Mouse (Mus musculus): Measurements from ENCODE around the gene Cnih3.
A peak's percentile ranks its signal among the peaks of the same experiment; 100 is the strongest.

Cnih3 gene

DNA sequence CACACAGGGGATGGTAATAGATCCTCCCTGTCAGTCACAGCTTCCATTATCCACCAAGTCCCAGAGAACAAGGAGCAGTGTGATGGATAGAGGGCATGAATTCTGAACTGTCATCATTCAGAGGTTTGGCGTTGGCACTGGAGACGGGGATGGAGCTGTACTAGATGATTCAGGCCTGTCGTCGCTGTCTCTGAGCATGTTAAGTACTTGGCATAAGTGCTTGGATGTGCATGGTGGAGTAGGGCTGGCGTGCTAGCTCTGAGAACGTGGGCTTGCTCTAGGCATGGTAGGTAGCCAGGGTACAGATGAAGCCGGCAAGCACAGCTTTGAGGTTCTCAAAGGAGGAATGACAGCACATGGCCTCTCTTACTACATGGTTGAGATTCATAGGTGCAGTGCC lies 95.6 kb downstream of the Cnih3 start:
- no peak for DNase-seq (ENCODE audit: low read depth)

DNA sequence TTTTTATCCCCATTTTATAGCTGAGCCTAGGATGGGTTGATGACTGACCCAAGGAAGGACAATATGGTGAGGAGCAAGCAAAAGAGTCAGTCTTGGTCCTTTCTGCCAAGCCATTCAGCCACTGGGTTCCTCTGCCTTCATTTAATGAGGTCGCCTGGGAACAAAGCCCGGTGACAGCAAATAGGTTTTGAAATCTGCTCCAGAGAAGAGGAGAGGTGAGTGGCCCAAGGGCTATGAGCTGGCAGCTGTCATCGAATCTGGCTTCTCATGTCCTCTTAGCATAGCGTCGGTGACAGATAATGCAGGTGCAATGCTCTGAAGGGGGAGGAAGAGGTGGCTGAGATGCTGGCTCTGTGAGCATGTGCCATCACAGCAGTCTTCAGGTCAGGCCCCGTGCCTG lies 100.7 kb downstream of the Cnih3 start:
- no peak for DNase-seq (ENCODE audit: low read depth)

DNA sequence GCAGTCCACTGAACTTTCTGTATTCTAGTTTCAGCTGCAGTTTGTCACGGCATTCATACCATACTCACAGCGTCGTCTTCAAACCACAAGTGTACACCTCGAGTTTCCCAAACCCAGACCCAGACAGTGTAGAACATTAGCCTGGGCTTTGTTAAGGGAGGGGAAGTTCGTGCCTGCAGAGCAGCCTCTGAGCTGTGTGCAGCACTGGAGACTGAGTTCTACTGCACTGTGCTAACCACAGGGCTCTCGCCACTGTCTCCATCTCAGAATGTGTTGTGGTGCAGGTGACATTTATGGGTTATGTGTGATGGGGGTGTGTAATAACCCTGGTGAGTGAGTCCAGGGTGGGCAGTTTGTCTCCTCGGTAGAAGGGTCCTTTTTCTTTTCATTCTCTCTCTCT lies 104.5 kb downstream of the Cnih3 start:
- DNase-seq (ENCODE audit: low read depth): no peak

DNA sequence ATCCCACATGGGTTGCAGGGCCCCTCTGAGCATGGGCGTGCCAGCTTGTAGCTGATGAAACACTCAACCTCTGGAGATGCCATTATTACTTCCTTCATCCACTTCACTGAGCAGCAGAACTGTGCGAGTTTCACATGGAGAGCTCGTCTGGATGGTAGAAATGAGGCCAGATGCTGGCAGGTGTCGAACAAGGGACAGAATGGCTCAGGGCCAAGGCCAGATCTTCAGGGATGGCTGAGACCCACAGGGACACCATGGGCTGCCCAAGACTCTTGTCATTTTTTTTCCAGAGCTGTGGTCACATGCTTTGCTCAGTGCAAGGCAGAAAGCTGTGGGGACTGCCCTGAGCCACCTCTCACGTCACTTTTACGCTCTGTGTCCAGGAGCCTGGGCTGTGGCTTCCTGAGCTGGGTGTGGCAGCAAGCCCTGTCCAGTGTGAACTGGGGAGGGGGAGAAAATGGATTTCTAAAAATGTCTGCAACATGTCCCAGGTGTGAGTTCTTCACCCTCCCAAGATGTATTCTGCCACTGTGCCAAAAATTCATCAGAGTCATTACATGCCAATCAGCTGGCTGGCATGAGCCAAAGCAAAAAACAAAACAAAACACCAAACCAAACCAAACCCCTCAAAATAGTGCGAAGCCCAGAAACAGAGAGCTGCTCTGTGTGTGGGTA lies 107.1 kb downstream of the Cnih3 start:
- DNase-seq (ENCODE audit: low read depth): no peak

DNA sequence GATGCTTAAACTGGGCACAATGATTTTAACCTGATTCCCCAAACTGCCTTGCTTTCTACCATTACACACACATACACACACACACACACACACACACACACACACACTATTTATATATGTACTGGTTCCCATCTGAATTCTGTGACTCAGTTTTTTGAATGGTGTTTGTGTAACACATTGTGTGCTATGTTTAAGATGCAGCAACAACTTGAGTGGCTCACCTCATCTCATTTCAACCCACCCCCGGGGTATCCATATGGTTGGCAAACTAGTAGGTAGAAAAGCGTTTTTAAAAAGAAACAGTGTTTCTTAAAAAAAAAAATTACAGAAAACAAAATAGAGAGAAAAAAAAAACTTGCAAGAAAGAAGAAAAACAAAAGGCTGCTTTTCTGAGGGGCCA lies 107.9 kb downstream of the Cnih3 start:
- DNase-seq (ENCODE audit: low read depth): no peak

DNA sequence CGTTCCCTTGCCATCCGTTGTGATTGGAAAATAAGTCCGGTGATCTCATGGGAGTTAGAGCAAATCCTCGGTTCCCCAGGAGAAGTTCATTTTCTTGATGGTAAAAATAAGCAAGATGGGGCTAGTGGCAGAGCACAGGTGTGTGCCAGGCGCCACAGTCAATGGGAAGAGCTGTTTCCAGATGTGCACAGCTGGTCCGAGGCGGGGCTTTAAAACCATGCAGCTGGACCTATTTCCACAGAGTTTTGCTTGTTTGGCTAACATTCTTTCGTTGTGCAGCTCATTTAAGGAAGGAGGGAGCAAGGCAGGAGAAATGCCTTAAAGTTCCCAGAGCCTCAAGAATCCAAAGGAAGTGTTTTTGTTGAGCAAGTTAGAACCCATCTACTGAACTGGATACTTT lies 109.1 kb downstream of the Cnih3 start:
- DNase-seq (ENCODE audit: low read depth): no peak

DNA sequence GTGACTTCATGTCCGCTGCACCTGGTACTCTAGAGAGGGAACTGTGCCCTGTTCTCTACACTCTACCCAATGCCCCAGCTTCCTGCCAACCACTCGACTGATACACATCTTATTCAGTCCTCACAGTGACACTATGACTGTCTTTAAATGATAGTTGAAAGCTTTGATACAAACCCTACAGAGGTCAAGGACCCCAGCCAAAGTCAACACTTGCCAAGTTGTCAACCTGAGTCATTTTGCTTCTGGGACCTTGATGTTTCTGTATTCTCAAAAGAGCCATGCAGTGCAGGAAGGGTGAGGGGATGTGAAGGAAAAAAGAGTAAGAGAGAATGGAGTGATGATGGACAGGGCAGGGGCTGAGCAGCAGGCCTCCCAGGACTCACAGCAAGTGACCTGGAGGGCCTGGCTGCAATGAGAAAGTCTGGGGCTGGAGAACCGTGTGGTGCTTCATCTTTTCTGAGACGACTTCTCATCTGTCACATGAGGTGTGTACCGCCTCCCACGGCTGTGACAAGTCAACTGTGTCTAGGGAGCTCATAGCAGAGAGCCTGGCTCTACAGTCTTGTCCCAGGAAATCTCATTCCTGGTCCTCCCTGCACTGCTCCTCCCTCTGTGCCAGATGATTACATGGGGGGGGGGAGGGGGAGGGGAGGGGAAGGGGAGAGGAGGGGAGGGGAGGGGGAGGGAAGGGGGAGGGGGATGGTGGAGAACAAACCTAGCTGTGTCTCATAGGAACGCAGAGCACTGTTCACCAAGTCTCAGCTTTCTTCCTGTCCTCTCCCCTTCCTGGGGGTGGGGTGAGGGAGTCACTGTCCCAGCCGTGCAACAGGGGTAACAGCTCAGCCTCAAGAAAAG lies 109.8 kb downstream of the Cnih3 start:
- DNase-seq (ENCODE audit: low read depth): no peak

DNA sequence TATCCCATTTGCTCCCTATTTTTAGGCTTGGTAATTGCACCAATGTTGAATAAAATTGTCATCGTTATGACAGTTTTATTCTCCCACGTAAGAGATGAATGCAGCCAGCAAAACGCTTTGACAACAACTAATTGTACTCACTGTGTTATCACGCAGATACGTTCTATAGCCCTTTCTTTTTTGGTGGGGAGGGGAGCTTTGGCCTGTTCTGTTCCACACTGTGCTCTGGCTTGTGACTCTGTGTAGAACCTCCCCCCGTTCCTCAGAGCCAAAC lies 110.4 kb downstream of the Cnih3 start:
- no peak for DNase-seq (ENCODE audit: low read depth)

DNA sequence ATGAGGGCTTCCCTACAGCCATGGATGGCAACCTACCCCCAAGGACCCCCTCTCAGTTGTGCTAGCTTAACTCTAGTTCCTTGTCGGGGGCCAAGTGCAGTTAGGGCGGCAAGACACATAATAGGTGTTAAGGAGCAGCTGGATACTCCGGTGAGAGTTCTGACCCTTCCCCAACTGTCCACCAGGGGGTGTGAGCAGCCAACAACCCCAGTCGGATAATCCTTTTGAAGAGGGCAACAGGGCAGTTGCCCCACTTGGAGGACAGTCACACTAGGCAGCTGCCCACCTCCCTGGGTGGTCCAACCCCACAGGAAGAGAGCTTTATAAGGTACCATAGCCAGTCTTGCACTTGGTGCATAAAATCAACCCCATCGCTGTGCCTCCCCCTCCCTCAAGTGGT lies 112.6 kb downstream of the Cnih3 start:
- DNase-seq (ENCODE audit: low read depth): peak; percentile 36

DNA sequence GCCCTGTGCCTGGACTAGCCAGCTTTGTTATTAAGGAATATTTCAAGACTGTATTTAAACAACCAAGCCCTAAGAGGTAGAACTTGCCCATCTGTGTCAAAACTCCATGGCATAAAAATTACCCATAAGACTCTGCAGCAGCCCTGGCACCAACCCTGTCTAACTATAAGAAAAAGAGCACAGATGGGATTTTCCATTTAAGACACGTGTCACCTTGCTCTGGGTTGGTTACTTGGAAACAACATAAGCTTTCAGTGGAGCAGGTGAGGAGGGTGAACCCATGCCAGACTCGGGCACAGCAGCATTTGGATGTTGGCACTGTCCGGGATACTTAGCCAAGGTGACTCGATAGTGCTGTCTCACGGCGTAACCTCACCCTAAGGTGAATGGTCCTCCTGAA lies 113.6 kb downstream of the Cnih3 start:
- DNase-seq (ENCODE audit: low read depth): no peak

DNA sequence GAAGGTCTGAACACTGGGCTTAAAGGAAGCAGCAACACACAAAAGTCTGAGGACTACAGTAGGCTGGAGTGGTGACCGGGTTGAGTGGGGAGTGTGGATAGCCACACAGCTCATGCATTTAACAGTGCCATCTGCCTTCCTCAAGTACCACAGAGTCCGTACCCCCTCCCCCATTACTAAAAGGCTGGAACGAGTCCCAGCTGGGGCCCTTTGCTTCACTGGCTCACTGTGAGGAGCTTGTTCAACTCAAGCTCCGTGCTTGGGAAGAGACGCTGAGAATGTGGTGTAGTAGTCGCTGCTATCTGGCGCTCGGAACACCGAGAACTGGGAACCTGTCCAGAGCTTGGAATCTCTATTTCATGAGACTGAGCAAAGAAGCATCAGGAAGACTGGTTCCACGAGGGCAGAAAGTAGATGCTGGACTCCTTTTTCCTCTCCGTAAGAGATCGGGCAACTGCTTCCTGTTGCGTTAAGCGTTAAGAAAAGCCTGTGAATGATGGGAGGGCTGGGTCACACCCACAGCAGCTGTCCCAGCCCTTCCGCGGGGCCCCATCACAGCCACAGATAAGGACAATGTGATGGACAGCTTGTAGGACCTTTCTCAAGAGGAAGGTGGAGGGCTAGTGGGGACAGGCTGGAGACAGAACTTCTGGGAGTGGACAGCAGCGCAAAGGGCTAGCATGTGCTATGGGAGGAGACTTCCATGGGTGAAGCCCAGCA lies 114.3 kb downstream of the Cnih3 start:
- no peak for DNase-seq (ENCODE audit: low read depth)

DNA sequence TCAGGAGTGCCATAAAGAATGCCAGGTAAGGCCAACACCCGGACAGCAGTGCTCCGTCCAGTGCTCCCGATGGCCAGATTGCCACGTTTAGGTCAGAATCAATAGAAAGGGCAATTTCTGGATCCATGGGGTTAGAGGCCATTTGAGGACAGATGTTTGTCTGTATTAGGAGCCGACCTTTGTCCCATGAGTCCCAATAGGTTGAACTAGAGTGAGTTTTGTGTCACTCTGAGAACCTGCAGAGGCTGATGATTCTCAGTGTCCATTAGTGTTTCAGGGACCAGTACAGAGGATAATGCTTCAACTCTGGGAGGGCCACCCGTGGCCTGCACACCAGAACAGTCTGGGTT lies 114.9 kb downstream of the Cnih3 start:
- DNase-seq (ENCODE audit: low read depth): no peak

DNA sequence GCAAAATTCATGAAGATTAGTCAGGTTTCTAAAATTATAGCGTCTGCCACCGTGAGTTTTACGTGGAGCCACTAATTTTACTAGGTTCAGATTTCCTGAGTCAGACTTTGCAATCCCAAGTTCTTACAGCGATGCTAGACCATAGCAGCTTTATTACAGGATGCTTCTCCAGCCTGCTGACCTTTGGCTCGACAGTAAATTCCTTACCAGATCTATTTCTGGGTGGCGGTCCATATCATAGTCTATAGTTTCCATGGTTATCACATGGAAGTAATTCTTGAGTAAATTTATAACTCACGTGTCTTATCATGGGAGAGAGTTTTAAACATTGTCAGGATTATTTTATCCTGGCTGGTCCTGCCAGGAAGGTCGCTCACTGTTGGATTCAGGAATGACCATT lies 117.0 kb downstream of the Cnih3 start:
- DNase-seq (ENCODE audit: low read depth): no peak

DNA sequence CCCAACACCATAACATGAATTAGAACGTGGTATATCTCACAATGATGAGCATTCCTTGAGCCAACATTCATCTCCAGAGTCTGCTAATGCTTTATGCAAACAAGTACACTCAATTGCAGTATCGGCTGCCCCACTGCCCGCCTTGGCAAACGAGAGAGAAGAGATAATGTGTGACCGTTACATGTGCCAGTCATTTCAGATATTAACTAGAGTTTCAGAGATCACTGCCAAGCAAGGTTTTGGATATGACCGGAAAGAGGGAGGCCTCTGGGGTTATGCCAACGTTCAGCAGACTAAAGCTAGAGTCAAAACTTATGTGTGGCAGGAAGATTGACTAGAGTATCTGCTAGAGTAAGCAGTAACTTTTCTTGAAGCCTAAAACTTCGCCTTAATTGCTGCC lies 123.7 kb downstream of the Cnih3 start:
- DNase-seq (ENCODE audit: low read depth): no peak

DNA sequence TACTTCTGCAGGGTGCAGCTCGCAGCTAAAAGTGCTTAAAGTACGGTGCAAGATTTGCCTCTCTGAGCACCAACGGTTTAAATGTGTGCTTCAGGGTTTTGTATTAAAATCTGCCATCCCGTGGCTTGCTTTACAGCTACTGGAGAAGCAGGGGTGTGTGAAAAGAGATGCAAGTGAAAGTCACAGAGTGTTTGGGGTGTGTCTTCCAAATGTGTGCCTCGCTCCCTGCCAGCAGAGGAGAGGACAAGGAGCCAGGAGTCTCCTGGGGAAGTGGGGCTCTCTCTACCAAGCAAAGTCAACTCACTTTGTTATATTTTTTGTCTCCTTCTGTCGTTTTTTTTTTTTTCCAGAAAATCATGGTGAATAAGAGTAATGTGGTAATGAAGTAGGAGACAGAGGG lies 124.1 kb downstream of the Cnih3 start:
- DNase-seq (ENCODE audit: low read depth): no peak

DNA sequence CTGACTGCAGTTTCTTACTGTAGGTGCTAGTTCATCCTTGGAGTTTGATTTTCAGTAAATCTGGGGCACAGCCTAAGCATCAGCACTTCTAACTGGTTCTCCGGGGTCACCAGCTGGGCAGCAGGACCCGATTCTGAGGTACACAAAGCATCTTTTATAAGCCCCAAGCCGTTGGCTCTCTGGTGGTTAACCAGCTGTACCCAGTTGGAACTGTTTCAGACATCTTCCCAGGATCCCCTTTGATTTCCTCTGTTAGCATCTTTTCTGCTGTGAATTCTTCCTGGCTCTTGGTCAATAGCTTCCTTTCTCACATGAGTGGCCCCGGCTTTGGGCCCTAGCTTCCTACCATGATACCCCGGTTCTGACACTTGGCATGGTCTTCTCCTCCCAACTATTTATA lies 132.3 kb downstream of the Cnih3 start:
- DNase-seq (ENCODE audit: low read depth): no peak

DNA sequence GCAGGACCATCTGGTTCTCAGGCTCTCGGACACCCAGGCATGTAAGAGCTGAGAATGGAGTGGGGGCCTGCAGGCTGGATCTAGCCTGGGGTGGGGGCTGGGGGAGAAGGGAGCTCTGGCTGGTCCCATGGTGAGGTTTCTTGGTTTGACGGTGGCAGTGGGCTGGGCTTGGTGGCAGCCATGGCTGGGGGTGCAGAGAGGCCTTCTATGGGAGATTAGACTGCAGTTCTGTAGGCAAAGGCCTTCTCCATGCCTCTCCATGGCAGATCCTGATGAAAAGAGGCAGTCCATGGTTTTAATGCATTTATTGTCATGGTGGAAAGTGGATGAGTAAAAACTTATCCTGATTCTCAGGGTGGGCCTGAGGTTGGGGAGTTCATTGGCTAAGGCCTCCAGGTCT lies 151.0 kb downstream of the Cnih3 start:
- no peak for DNase-seq (ENCODE audit: low read depth)

DNA sequence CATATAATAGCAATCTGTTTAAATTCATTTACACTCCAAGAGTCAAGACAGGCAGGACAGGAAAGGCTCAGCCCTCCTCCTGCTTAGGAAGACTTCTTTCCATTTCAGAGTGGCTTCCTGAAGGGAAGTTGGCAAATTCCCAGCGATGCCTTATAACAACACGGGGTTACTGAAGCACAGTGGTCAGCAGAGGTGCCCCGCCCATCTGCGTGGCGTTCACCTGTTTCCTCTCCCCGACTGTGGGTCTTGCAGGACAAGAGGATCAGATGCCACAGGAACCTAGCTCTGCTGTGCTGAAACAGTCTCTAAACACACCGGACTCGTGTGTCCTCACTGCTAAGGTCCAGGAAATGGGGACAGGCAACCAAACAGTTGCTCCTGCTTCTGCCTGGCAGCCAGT lies 152.9 kb downstream of the Cnih3 start:
- DNase-seq (ENCODE audit: low read depth): peak; percentile 39
